Mouse (Mus musculus): ENCODE measurements at regions not wholly inside any gene's neighbourhood (a gene's known extent, or its start where the extent isn't known, plus 50 kb on each side); places are given as distances from the start of the nearest gene placed in this dataset.

- Histone ChIP-seq H3K9me3 (no peaks in the 10 kb centered on the region), H3K27me3 (no peaks in the 10 kb centered on the region), H3K9ac (replicated peaks) (no peak overlapping the region), H3K36me3 (no peaks in the 10 kb centered on the region), H3K4me3 (no peak overlapping the region), H3K4me2 (replicated peaks) (no peak overlapping the region), H3K4me1 (no peaks in the 10 kb centered on the region), H3K27ac (replicated peaks) (no peak overlapping the region)
- ATAC-seq (replicated peaks) = no peak
Measured at GRCm38 (mm10) chr6:104061692-104062263, 430.8 kb upstream of the Cntn6 start.

GRCm38 (mm10) chr6:104080581-104080980 is 412.0 kb upstream of the Cntn6 start:
- H3K36me3 ChIP-seq = no peaks in the 10 kb centered on the region
- no peaks in the 10 kb centered on the region for H3K4me1 ChIP-seq
- H3K9me3 ChIP-seq = no peaks in the 10 kb centered on the region
- H3K4me3 ChIP-seq = no peak overlapping the region
- no peak overlapping the region for H3K4me2 ChIP-seq (replicated peaks)
- no peaks in the 10 kb centered on the region for H3K27me3 ChIP-seq
- 0 out of 2 replicates have a peak, but pooled peaks have one; percentile 41 for ATAC-seq (replicated peaks)
- no peak overlapping the region for H3K9ac ChIP-seq (replicated peaks)
- 52% methylated on average over 3 of the region's 3 CpGs for WGBS
- H3K27ac ChIP-seq (replicated peaks) = no peak overlapping the region

GRCm38 (mm10) chr6:104082242-104082641 is 410.3 kb upstream of the Cntn6 start:
- no peaks in the 10 kb centered on the region for H3K27me3 ChIP-seq
- H3K9ac ChIP-seq (replicated peaks) = no peak overlapping the region
- no peak overlapping the region for H3K4me2 ChIP-seq (replicated peaks)
- no peaks in the 10 kb centered on the region for H3K9me3 ChIP-seq
- H3K4me1 ChIP-seq = no peaks in the 10 kb centered on the region
- 87% methylated on average over 2 of the region's 2 CpGs for WGBS
- no peak overlapping the region for H3K27ac ChIP-seq (replicated peaks)
- H3K36me3 ChIP-seq = no peaks in the 10 kb centered on the region
- ATAC-seq (replicated peaks) = no peak
- H3K4me3 ChIP-seq = no peak overlapping the region

GRCm38 (mm10) chr6:104108386-104108785 is 384.2 kb upstream of the Cntn6 start:
- H3K4me1 ChIP-seq = no peaks in the 10 kb centered on the region
- no peak overlapping the region for H3K4me2 ChIP-seq (replicated peaks)
- no peak for ATAC-seq (replicated peaks)
- H3K27ac ChIP-seq (replicated peaks) = no peak overlapping the region
- no peaks in the 10 kb centered on the region for H3K27me3 ChIP-seq
- WGBS = 73% methylated on average over 5 of the region's 5 CpGs
- no peak overlapping the region for H3K9ac ChIP-seq (replicated peaks)
- no peaks in the 10 kb centered on the region for H3K9me3 ChIP-seq
- no peak overlapping the region for H3K4me3 ChIP-seq
- no peaks in the 10 kb centered on the region for H3K36me3 ChIP-seq

Data from forebrain, embryonic 15.5 days (tissue).